Mouse (Mus musculus): ENCODE results near the gene Pth.

- TF ChIP-seq CTCF (IDR thresholded peaks at IDR 0.05; ENCODE audit: low read depth, low read length) (no peak), TAL1 (conservative IDR thresholded peaks at IDR 0.05; ENCODE audit: low read depth, low read length) (no peak), GATA1 (IDR thresholded peaks at IDR 0.05; ENCODE audit: borderline replicate concordance, low read length) (no peak), GATA2 (IDR thresholded peaks at IDR 0.05; ENCODE audit: borderline replicate concordance, low read depth, low read length) (no peak)
Observed at GRCm38 (mm10) chr7:113367440-113367839, 20.9 kb downstream of the Pth start.

Data from G1E (cell line).